In the genomic region with DNA sequence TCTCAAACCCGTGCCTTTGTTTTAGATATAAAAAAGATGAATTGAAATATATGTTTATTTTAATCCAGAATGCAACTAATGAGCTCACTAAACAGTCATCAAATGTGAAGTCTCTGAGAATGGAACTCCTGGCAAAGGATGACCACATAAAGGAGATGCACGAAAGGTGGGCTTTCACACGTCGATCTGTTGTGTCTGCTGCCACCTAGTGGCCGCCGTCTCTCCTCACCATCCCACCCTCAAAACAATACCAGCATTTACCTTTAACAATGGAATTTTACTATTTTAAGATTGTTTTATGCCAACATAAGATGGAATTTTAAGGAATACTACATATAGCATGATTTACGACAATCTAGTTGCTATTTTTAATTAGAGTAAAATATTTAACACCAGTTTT, we compare ENCODE assay signal across 8 mouse cellular contexts.
A peak's percentile ranks its signal among the peaks of the same experiment; 100 is the strongest.
DNase-seq lines count a peak whose midpoint lies in the region; ATAC-seq and TF ChIP-seq lines count a peak whose summit lies in the region.

No protein-coding gene starts in this region.

- ATAC-seq in hindbrain, embryonic 13.5 days (ENCODE audit: low FRiP score), result peak; percentile 83

- intact Hi-C loops in left cerebral cortex, postnatal 14 days (cut with DNase I), result loop anchor here (2.0 to 10.0 kb wide), 2 partner anchors 220 to 1032 kb away; no protein-coding TSS in a partner anchor

- H3K27ac ChIP-seq in spleen, adult 2 months (ENCODE audit: insufficient read depth, low read length), result no peak overlapping the region
- no peak overlapping the region for H3K27ac ChIP-seq in embryonic facial prominence, embryonic 10.5 days (replicated peaks)
- no peak overlapping the region for H3K27ac ChIP-seq in hindbrain, embryonic 13.5 days

- no peak overlapping the region for H3K9ac ChIP-seq in hindbrain, embryonic 13.5 days

- H3K36me3 ChIP-seq in spleen, adult 2 months (ENCODE audit: control insufficient read depth, insufficient read depth, low read length), result no peaks in the 10 kb centered on the region
- no peaks in the 10 kb centered on the region for H3K36me3 ChIP-seq in embryonic facial prominence, embryonic 10.5 days (replicated peaks)
- H3K36me3 ChIP-seq in hindbrain, embryonic 13.5 days, result no peaks in the 10 kb centered on the region

- H3K9me3 ChIP-seq in embryonic facial prominence, embryonic 10.5 days, result no peaks in the 10 kb centered on the region
- no peaks in the 10 kb centered on the region for H3K9me3 ChIP-seq in hindbrain, embryonic 13.5 days

- no peaks in the 10 kb centered on the region for H3K27me3 ChIP-seq in spleen, adult 2 months (ENCODE audit: control insufficient read depth, insufficient read depth, low read length)
- H3K27me3 ChIP-seq in embryonic facial prominence, embryonic 10.5 days (replicated peaks; ENCODE audit: low read depth, poor library complexity, severe bottlenecking), result no peaks in the 10 kb centered on the region
- no peaks in the 10 kb centered on the region for H3K27me3 ChIP-seq in hindbrain, embryonic 13.5 days

- 22% methylated on average over 7 of the region's 7 CpGs for WGBS in spleen, adult 2 months
- WGBS in embryonic facial prominence, embryonic 10.5 days, result 15% methylated on average over 7 of the region's 7 CpGs
- WGBS in hindbrain, embryonic 13.5 days, result 13% methylated on average over 7 of the region's 7 CpGs

- TF ChIP-seq POLR2A in spleen, adult 2 months (IDR thresholded peaks at IDR 0.05; ENCODE audit: low read depth, low read length), result no peak

- no peak overlapping the region for H3K4me3 ChIP-seq in spleen, adult 2 months (ENCODE audit: extremely low read depth, insufficient read depth, insufficient read length)
- H3K4me3 ChIP-seq in embryonic facial prominence, embryonic 10.5 days, result no peak overlapping the region
- H3K4me3 ChIP-seq in hindbrain, embryonic 13.5 days, result no peak overlapping the region

- DNase-seq in spleen, adult 2 months (ENCODE audit: low read depth in 1 of 2, low spot score in 2 of 2), result peak in 1 of 2 experiments; percentile 34
- no peak for DNase-seq in spleen, adult 12 weeks (ENCODE audit: low spot score)
- DNase-seq in adrenal gland, postnatal 25 days, result peak; percentile 56
- DNase-seq in embryonic facial prominence, embryonic 10.5 days (ENCODE audit: low spot score), result peak; percentile 78
- peak; percentile 39 to 63 for DNase-seq in left cerebral cortex, postnatal 14 days (ENCODE audit: low spot score in 2 of 2)
- peak; percentile 70 for DNase-seq in neural tube, embryonic 10.5 days (ENCODE audit: extremely low spot score, low spot score)
- DNase-seq in thymus, postnatal 36 days, result peak; percentile 43 to 51

- H3K4me1 ChIP-seq in spleen, adult 2 months (ENCODE audit: control insufficient read depth, insufficient read depth, insufficient read length), result no peaks in the 10 kb centered on the region
- H3K4me1 ChIP-seq in embryonic facial prominence, embryonic 10.5 days, result no peaks in the 10 kb centered on the region
- no peaks in the 10 kb centered on the region for H3K4me1 ChIP-seq in hindbrain, embryonic 13.5 days (replicated peaks)

- TF ChIP-seq CTCF in spleen, adult 2 months (IDR thresholded peaks at IDR 0.05; ENCODE audit: extremely low read depth, insufficient read depth, insufficient read length, insufficient replicate concordance), result peak; percentile 81; the same call in 1 of the 2 replicates

- H3K4me2 ChIP-seq in hindbrain, embryonic 13.5 days, result no peak overlapping the region
